Mouse (Mus musculus) kidney, embryonic 16.5 days (tissue): ENCODE results near the gene Dap. TPM values are rescaled to one million over a fixed set of nuclear protein-coding genes. Genes with fewer than 3 reads are reported as not detected.

Experiments used
- ATAC-seq: fragments of 200-750 bp; cut with Nextera tagmentation; 2 replicates; pipeline ENCODE4 v1.8.0; 2017; ENCODE audit warnings: moderate TSS enrichment; ENCODE audit not compliant: low FRiP score, low TSS enrichment
- H3K27ac ChIP-seq: fragments of 300-500 bp; sonication (generic); 2 replicates; pipeline ENCODE4 v1.5.1; 2014; ENCODE audit warnings: low read length
- H3K27me3 ChIP-seq: fragments of 300-500 bp; sonication (generic); 2 replicates; pipeline ENCODE4 v1.6.1; 2014; ENCODE audit warnings: low read length, control low read depth, mixed read lengths; ENCODE audit not compliant: insufficient read depth
- H3K36me3 ChIP-seq: fragments of 300-500 bp; sonication (generic); 2 replicates; pipeline ENCODE4 v1.6.1; 2014; ENCODE audit warnings: low read length, control low read depth, mixed read lengths; ENCODE audit not compliant: insufficient read depth
- H3K4me1 ChIP-seq: fragments of 300-500 bp; sonication (generic); 2 replicates; pipeline ENCODE4 v1.6.1; 2014; ENCODE audit warnings: low read length, control low read depth, mixed read lengths; ENCODE audit not compliant: insufficient read depth
- H3K4me2 ChIP-seq: fragments of 300-500 bp; sonication (generic); replicated peaks from 2 replicates; pipeline ENCODE4 v1.6.1; 2014; ENCODE audit warnings: low read depth, low read length
- H3K4me3 ChIP-seq: fragments of 300-500 bp; sonication (generic); 2 replicates; pipeline ENCODE4 v1.5.1; 2014; ENCODE audit warnings: mild to moderate bottlenecking, low read length
- H3K9ac ChIP-seq: fragments of 300-500 bp; sonication (generic); replicated peaks from 2 replicates; pipeline ENCODE4 v1.6.1; 2014; ENCODE audit warnings: low read length
- H3K9me3 ChIP-seq: fragments of 300-500 bp; sonication (generic); 2 replicates; pipeline ENCODE4 v1.6.1; 2016; ENCODE audit warnings: low read length, control low read depth
- WGBS: fragments of 180-500 bp; shearing (Covaris S2); extraction: QIAGEN DNeasy Blood & Tissue Kit; methylation state at CpG from one replicate; pipeline ENCODE4 v1.1.7; 2014; 5-methylcytosine and 5-hydroxymethylcytosine counted together
- polyA plus RNA-seq: library from polyadenylated mRNA; unstranded; fragments of >200 nt; fragmentation: Nextera tagmentation; extraction: Ambion mirVana; gene quantifications from 2 replicates; pipeline ENCODE4 v1.2.1, GENCODE M21; 2015

The Dap gene
- polyA plus RNA-seq, 1 experiment from 2014 or later = 78.3 TPM

DNA sequence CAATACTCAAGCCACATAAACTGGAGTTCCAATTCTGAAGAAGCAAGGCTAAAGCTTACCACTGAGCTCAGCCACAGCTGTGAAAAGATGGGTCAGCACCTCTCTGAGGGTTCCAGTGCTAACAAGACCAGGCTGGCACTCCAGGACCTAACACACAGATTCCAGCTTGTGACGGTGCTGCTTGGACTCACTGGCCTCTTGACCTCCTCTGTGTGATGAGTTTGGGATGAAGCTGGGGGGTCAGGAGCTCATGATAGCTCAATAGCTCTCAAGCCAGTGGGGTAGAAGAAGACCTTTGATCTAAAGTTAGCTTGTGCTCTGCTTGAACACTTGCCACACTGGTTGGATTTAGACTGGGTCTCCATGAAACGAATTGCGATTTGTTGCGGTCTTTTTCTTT is 82.6 kb downstream of the Dap start:
- Histone ChIP-seq H3K27me3 (no peaks in the 10 kb centered on the region), H3K4me1 (no peaks in the 10 kb centered on the region; the same call in 1 of the 2 replicates), H3K4me3 (no peak overlapping the region), H3K36me3 (no peaks in the 10 kb centered on the region), H3K27ac (no peak overlapping the region), H3K9me3 (no peaks in the 10 kb centered on the region; the same call in 1 of the 2 replicates), H3K4me2 (no peak overlapping the region), H3K9ac (no peak overlapping the region)
- ATAC-seq = no peak
- 90% methylated on average over 4 of the region's 4 CpGs for WGBS

DNA sequence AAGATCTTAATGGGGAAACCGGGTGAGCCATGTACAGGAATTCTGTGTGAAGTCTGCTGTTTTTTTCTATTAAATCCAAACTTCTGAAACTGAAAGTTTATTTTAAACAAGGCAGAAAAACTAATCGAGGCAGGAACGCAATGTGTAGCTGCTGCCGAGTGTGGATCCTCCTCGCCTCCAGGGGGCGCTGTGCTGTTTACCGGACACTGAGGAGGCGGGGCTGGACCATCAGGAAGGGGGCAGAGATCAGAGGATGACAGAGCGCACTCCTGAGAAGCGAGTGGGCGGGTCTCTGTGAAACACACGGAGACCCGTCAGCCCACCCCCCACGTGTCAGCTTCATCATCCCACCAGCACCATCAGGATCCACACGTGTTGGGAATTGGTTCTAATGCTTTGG is 85.4 kb downstream of the Dap start:
- no peak overlapping the region for H3K9ac ChIP-seq
- peaks cover 7% of the 10 kb centered on the region for H3K4me1 ChIP-seq
- H3K4me3 ChIP-seq = no peak overlapping the region
- no peak overlapping the region for H3K4me2 ChIP-seq
- H3K9me3 ChIP-seq = no peaks in the 10 kb centered on the region; the same call in 1 of the 2 replicates
- ATAC-seq = no peak
- no peaks in the 10 kb centered on the region for H3K27me3 ChIP-seq
- 76% methylated on average over 15 of the region's 15 CpGs for WGBS
- H3K27ac ChIP-seq = no peak overlapping the region
- H3K36me3 ChIP-seq = no peaks in the 10 kb centered on the region

DNA sequence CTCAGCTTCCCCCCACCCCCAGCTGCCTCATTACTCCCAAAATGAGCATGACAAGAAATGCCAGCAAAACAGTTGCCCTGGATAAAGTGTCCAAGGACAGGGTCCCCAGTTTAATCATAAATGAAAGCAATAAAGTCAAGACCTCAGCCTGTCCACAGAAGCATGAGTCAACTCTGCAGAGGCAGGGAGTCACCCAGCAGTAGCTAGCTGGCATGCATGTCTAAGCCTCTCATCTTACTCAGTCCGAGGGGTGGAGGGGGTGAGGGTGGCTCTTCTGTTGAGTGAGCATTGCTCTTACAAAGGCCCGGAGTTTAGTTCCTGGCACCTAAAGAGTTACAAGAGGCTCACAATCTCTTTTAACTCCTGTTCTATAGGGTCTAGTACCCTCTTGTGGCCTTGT is 87.9 kb downstream of the Dap start:
- H3K27ac ChIP-seq = no peak overlapping the region
- H3K4me1 ChIP-seq = peaks cover 7% of the 10 kb centered on the region
- no peaks in the 10 kb centered on the region; the same call in 1 of the 2 replicates for H3K9me3 ChIP-seq
- WGBS = 55% methylated on average over 2 of the region's 2 CpGs
- ATAC-seq = peak; percentile 81
- no peaks in the 10 kb centered on the region for H3K36me3 ChIP-seq
- no peak overlapping the region for H3K4me2 ChIP-seq
- no peaks in the 10 kb centered on the region for H3K27me3 ChIP-seq
- H3K9ac ChIP-seq = no peak overlapping the region
- H3K4me3 ChIP-seq = no peak overlapping the region

- Histone ChIP-seq H3K4me1 (peaks cover 7% of the 10 kb centered on the region), H3K4me3 (no peak overlapping the region), H3K36me3 (no peaks in the 10 kb centered on the region), H3K9me3 (no peaks in the 10 kb centered on the region), H3K9ac (no peak overlapping the region), H3K4me2 (no peak overlapping the region), H3K27ac (no peak overlapping the region), H3K27me3 (no peaks in the 10 kb centered on the region)
- 3% methylated on average over 5 of the region's 5 CpGs for WGBS
- peak; percentile 81 for ATAC-seq
These were observed 91.6 kb downstream of the Dap start for GRCm38 (mm10) chr15:31315630-31316231.

- Histone ChIP-seq H3K36me3 (no peaks in the 10 kb centered on the region), H3K27ac (no peak overlapping the region), H3K9me3 (no peaks in the 10 kb centered on the region), H3K9ac (no peak overlapping the region), H3K4me1 (peaks cover 4% of the 10 kb centered on the region), H3K27me3 (no peaks in the 10 kb centered on the region), H3K4me3 (no peak overlapping the region), H3K4me2 (no peak overlapping the region)
- WGBS = 95% methylated on average over 3 of the region's 3 CpGs
- ATAC-seq = no peak
These were observed 93.1 kb downstream of the Dap start for GRCm38 (mm10) chr15:31317056-31317805.

DNA sequence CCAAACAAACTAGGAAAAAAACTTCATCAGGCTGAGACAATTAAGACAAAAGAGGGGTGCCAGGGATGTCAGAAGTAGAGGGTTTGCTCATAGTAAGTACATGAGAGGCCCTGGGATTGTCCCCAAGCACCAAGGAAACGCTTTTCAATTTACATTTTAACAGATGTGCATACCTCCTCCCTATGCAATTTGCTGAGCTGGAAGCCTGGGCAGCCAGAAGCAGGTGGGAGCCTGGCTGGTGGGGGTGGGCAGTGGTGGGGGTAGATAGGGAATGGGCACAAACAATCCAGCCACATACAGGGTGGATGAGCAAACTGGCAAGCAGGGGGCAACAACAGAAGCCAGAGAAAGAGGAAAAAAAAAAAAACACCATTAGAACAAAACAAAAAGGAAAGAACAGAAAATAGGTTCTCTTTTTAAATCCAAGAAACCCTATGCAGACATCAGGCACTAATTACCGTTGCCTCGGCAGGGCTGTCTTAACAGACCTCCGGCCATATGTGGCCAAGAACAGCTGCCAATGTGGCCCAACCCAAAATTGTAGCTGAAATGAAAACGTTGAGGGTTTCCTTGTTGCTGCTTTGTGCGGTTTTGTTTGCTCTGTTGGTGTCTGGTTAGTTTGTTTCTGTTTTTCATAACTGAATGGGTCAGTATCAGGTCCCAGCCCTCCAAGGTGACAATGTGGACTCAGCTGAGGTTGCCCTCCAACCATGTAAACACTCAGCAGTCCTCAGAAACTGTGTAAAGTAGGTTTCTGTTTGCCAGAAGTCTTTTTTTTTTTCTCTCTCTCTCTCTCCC is 94.2 kb downstream of the Dap start:
- H3K9me3 ChIP-seq = no peaks in the 10 kb centered on the region
- H3K27me3 ChIP-seq = no peaks in the 10 kb centered on the region
- H3K36me3 ChIP-seq = no peaks in the 10 kb centered on the region
- no peaks in the 10 kb centered on the region for H3K4me1 ChIP-seq
- no peak overlapping the region for H3K9ac ChIP-seq
- WGBS = 55% methylated on average over 6 of the region's 6 CpGs
- no peak for ATAC-seq
- H3K4me3 ChIP-seq = no peak overlapping the region
- H3K27ac ChIP-seq = no peak overlapping the region
- no peak overlapping the region for H3K4me2 ChIP-seq

DNA sequence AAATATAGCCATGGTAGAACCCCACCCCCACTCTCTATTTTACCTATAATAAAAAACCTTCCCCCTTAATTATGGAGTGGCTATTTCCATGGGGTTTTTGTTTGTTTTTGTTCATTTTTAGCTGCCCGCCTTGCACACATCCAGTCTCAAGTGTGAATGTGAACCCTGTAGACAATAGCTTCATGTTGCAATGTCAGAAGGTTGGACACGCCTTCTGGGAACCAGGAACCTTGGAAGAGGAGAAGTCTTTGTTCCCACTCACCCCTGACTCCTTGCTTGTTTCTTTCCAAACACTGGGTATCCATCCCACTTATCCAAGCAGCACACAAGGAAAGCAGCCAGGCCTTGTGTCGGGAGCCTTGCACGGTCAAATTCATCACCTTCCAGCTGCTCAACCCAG is 94.9 kb downstream of the Dap start:
- Histone ChIP-seq H3K27ac (no peak overlapping the region), H3K27me3 (no peaks in the 10 kb centered on the region)
- WGBS = 45% methylated on average over 4 of the region's 4 CpGs

DNA sequence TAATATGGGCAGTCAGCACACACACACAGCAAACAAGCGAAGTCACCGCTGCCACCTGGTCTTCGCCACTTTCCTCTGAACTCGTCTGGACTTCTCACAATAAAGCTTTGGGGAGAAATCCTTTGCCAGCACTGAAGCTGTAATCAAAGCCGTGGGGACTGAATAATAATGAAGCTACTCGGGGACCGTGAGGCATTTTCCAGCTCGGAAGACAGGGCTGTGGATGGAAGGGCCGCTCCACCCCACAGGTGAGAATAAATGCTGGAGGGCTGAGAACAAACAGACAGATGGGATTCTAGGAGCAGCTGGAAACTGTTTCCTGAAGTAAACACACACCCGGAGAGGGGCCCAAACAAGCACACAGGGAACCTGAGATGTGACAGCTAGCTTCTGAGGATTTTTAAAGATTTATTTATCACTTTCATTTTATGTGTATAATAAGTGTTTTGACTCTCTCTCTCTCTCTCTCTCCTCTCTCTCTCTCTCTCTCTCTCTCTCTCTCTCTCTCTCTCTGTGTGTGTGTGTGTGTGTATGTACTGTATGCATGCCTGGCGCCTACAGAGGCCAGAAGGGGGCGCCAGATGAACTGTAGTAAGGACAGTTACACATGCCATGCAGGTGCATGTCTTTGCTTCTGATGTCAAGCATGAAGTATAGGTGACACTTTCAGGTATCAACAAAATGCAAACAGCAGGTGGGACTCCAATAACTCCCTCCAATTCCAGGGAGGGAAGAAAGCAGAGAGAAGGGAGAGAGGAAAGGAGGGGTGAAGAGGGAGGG is 96.7 kb downstream of the Dap start:
- ATAC-seq = no peak
- Histone ChIP-seq H3K27me3 (no peaks in the 10 kb centered on the region), H3K4me3 (no peak overlapping the region), H3K4me2 (no peak overlapping the region), H3K9ac (no peak overlapping the region), H3K9me3 (no peaks in the 10 kb centered on the region), H3K4me1 (no peaks in the 10 kb centered on the region), H3K36me3 (no peaks in the 10 kb centered on the region), H3K27ac (no peak overlapping the region)
- 65% methylated on average over 12 of the region's 12 CpGs for WGBS

More for the DNA sequence above, 94.9 kb downstream of the Dap start:
- H3K4me1 ChIP-seq = no peaks in the 10 kb centered on the region
- H3K4me3 ChIP-seq = no peak overlapping the region
- no peaks in the 10 kb centered on the region for H3K36me3 ChIP-seq
- H3K9ac ChIP-seq = no peak overlapping the region
- ATAC-seq = no peak
- H3K4me2 ChIP-seq = no peak overlapping the region
- no peaks in the 10 kb centered on the region for H3K9me3 ChIP-seq

GRCm38 (mm10) chr15:31323684-31324083 is 99.6 kb downstream of the Dap start:
- Histone ChIP-seq H3K27me3 (no peaks in the 10 kb centered on the region), H3K4me1 (no peaks in the 10 kb centered on the region), H3K4me3 (no peak overlapping the region), H3K9me3 (no peaks in the 10 kb centered on the region), H3K27ac (no peak overlapping the region), H3K9ac (no peak overlapping the region), H3K36me3 (no peaks in the 10 kb centered on the region), H3K4me2 (no peak overlapping the region)
- no peak for ATAC-seq
- WGBS = 83% methylated on average over 4 of the region's 4 CpGs
